Mouse (Mus musculus): Measurements from ENCODE around the gene Tubb2a. TPM values are rescaled to one million over a fixed set of nuclear protein-coding genes. Genes with fewer than 3 reads are reported as not detected.

The Tubb2a gene
- 1 to 10 TPM; 3.1 to 8.7 (median 8.0) TPM for polyA plus RNA-seq (2017; shearing (Covaris generic))

DNA sequence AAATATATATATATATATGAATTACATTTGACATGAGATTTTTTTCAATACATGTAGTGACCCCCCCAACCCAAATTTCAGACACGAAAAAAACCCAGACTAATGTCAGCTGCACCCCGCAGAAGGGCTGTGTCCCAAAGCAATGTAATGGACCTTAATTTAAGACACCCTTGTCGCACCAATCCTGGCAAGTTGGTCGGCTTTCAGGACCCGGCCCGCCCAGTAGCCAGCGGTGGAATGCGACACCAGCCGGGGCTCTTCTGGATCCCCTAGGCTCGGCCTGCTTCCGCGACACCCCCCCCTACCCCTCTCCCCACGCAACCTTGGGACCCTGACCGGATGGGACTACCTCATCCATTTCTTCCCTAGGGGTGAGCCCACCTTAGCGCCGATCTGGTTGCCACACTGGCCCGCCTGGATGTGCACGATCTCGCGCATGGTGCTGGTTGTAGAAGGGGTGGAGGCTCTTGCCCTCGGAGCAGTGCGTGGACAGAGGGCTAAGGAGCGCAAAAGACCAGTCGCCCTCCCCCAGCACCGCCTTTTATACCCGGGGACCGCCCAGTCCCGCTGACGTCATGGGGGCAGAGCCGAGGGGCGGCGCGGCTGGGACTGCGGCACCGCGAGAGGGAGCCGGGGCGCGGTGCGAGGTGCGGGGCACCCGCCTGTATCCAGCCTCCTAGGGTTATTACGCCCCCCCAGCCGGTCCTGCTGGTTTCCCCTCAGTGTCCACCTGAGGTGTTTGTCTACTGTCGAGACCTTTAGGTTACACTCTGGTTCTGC lies at the start of gene Tubb2a:
TSS of gene Tubb2a (minus strand) at position 516 of the 780 bp plus-strand sequence.
- ATAC-seq: peak; percentile 90

DNA sequence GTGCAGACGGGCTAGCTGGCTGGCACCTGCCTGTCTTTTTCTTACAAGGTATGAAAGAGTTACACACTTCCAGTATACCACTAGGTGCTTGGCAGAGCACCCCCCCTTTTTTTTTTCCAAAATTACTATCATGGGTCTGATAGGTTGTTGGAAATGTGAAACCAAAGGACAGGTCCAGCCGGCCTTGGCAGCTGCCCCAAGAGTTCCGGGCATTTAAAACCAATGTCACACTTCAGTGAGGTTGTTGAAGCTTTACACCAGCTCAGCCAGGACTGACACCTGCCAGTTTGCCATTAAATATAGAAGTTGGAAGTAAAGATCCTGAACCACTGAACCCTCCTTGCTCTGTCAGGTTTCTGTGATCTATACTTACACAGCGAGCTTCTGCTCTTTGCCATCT lies 47.9 kb upstream of the Tubb2a start:
- ATAC-seq: no peak

DNA sequence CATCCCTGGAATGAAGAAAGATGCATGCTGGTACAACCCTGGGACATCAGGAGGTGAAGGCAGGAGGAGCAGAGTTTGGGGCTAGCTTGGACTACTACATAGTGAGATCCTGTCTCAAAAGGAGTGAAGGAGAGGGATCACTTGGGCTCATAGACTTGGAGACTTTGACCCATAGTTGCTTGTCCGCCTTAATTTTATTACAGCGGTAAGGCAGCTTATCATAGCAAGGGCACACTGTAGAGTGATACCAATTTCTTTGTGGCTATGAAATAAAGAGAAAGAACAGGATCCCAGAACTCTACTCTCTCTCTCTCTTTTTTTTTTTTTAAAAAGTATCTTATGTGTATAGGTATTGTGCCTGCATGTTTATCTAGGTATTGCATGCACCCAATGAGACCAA lies 42.7 kb upstream of the Tubb2a start:
- no peak for ATAC-seq

DNA sequence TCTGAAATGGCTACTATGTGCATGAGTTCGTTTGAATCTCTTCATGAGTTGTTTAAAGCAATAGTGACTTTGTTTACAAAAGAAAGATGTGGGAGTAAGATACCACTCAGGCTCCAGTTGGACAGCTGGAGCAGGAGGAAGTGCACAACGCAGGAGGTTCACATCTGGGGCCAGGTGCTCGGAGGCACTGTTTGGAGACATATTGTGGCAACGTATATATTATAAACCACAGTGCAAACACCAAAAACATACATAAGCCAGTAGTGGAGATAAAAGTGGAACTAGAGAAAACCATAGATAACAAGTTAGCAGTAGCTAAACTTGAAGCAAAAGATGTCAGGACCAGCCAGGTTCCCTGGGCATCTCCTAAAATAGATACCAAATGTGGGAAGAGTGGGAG lies 41.6 kb upstream of the Tubb2a start:
- no peak for ATAC-seq

DNA sequence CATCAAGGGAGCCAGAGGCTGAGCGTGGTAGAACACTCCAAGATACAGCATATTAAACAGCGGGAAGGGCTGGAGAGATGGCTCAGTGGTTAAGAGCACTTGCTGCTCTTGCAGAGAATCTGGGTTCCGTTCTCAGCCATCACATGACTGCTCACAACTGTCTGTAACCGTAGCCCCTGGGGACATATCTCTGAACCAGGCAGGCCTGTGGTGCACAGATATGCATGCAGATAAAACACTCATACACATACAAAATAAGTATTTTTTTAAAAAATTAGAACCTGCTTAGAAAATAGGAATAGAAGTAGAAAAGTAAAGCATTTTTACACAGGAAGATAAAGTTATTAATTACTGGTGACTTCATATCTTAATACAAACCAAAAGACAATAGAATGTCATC lies 41.0 kb upstream of the Tubb2a start:
- ATAC-seq: no peak

DNA sequence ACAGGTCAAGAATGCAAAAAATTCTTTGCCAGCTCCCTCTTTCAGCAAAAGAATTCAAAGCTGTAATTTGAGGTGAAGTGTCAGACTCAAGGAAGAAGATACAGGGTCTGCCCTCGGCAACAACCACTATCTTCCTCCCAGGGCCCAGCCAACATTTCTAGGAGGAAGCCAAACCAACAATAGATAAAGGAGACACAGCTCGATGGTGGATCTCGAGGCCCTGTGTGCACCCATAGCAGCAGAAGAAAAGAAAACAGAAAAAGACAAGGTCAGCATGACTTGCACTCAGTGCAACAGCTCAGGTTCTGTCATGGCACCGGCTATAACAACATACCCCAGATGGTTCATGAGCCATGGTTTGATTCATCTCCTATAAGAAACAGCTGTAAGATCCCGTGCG lies 38.7 kb upstream of the Tubb2a start:
- ATAC-seq: no peak

DNA sequence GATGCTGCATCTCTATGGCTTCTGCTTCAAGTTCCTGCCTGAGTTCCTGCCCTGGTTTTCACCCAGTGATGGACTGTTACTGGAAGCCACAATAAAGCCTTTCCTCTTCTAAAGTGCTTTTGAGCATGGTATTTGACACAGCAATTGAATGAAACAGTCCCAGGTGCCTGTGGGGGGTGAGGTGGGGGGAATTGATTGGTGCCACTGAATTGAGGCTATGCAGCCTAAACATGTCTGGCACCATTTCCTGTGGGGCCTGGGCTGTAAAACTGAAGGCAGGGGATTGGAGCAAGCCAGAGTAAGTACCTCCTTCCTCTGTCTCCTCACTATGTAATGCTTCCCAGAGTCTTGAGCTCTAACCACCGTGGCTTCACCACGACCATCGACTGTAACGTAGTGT lies 36.8 kb upstream of the Tubb2a start:
- ATAC-seq: no peak

DNA sequence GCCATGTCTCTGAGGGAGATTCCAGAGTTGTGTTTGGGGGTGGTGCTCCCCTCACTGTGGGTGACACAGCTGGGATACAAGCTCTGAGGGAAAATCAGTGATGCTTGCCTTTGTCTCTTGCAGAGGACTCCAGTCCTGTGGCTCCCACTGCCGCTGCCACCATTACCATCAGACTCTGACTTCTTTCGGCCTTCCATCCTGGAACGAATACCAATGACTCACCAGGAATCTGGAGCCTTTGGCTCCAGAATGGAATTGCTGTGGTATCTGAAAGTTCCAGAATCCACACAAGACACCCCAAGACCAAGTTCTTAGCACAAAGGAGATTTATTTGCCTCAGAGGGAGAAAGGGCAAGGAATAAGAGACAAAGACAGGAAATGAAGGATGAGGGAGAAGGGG lies 35.3 kb upstream of the Tubb2a start:
- no peak for ATAC-seq

DNA sequence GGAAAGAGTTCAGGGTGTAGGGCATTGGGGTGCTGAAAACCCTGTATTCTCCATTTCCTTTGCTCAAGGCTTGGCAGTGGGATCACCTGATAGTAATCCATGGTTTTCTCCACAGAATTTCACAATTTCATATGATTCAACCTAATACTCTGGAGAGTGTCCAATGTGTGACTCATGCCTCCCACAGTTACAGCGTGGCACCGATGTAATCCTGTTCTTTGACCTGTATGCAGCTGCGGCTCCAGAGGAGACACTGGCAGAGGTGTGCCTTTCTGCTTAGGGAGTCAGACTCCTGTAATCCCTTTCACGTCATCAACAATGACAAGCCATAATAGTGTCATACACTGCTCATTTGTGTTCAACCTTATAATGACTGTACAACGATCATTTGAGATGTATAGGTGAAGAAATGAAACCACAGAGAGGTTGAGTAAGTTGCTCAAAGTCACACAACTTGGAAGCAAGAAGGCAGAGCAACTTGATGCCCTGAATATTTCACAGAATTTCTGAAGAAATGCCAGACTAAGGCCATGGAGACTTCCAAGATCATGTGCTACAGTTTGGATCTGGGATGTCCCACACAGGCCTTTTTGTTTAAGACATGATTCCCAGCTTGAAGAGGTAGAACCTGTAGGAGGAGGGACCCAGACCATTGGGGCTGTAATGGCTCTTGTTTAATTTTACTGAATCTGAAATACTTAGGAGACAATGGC lies 34.7 kb upstream of the Tubb2a start:
- no peak for ATAC-seq

DNA sequence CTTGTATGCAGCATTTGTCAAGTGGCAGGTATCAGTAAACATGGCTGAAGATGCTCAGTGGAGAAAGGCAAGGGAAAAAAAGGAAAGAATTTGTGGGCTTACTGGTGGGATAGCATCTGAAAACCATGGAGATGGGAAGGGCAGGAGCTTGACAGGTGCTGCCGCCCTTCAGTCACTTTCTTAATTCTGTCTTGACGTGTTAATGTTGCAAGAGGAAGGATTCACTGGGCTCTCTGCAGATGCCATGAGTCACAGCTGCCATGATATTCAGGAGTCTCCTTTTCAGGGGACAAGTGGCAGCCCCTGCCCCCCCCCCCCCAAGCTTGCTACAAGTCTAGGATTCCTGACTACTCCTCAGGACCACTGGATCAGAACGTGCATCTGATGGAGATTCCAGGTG lies 34.1 kb upstream of the Tubb2a start:
- ATAC-seq: no peak

DNA sequence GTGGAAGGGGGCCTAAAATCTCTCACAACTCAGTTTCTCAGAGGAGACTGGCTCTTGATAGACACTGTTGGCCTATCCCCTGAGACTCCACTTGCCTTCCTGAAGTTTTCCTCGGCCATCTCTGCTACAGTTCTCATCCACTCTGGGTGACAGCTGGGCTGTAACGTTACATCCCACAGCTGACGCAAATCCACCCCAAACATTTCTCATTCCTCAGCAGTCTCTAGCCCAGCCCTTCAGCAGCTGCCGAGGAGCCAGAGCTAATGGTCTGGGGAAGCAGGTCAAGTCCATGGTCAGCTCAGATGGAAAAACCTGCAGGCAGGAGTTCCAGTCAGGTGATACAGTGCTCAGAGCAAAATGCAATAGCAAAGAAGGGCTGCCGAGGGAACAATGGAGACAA lies 33.2 kb upstream of the Tubb2a start:
- no peak for ATAC-seq

DNA sequence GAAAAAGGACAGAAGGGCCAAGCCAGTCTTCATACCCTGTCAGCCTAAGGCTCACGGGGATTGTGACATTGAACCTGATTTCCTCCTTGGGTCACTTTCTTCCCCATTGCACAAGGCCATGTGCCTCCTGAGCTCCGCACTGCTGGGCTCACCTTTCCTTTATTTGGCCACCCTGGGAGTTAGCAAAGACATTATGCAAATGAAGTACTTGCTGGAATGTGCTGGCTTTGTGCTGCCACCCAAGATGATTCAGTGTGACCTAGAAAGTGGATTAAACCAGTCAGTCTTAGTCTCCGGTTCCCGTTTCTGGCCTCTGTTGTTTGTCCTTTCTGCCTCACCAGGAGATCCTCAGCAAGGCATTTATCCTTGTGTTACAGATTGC lies 31.9 kb upstream of the Tubb2a start:
- ATAC-seq: no peak

DNA sequence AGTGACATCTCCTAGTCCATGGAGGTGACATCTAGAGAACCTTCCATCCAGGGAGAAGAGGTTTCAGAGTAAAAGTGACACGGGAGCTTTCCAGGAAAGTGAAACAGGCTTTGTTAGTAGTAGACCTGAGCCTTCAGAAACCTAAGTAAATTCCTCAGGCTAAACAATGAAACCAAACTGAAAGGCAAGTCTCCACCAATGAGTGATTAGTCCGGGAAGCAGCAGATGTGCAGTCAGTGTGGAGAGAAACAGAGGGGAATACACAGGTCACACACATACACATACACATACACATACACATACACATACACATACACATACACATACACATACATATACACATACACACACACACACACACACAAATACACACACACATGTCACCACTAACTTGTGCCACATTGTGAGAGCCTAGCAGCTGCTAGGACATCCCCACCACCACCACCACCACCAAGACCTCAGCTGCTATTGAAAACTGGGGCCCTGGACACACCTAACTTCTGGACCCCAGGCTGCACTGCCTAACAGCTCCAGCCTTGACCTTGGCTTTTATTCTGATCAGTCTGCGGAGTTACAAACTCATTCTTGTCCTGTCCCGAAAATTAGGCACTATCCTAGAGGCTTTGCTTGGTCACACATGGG lies 31.3 kb upstream of the Tubb2a start:
- no peak for ATAC-seq

DNA sequence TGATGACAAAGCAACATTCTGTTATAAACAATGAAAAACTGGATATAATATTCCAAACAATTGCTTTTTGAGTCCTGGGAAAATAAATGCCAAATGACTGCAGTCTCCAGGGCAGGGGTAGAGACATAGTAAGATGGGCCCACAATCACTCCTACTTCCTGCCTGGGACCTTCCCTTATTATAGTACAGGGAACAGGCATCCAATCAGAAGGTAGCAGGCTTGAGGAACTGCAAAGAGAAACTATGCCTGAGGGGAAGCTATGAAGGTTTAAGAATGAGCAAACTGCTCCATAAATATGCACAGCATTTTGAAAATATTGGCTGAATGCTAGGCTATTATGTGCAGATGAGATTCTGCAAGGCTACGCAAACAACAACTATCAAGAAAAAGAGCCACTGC lies 29.2 kb upstream of the Tubb2a start:
- ATAC-seq: no peak

DNA sequence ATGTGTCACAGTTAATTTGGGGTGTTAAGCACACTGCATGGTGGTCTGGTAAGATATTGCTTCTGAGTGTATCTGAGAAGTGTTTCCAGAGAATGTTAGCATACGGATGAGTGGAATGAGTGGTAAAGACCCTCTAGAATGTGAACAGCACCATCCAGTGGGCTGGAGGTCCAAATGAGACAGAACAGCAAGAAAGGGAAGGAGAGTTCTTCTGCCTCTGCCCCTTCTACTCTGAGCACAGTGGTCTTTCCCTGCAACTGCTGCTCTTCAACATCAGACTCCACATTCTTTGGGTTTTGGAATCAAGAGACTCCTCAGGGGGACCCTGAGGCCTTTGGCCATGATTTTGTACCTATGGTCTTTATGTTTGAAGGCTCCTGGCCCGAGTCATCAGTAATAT lies 28.4 kb upstream of the Tubb2a start:
- ATAC-seq: no peak

DNA sequence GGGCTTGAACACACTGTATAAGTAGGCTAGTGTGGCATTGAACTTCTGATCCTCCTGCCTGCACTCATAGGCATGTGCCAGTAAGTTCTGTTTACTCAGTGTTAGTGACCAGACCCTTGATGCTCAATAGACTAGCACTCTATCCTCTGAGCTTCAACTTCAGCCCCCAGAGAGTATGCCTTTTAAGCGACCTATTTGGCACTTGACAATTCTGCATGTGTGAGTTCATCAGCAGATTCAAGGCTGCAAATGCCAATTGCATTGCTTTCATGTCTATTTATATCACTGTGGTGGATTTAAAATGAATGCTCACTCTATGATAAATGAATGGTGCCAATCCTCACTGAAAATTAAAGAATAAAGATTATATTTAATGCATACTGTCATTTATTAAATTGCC lies 27.6 kb upstream of the Tubb2a start:
- no peak for ATAC-seq

DNA sequence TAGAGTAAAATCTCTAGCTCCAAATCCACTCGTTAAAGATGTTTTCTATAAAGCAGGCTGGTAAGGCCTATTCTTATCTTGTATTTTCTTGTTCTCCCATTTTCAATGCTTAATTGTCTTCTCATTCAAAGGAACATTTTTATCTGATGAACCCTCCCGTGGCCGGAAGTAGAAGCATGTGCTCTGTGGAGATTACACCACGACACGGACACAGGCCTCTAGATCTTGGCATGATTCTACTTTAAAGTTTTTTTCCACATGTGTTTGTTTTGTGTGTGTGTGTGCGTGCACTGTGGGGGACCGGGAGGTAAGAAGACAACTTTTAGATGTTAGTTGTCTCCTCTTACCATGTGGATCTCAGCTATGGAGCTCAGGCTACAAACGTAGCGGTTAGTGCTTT lies 24.1 kb upstream of the Tubb2a start:
- ATAC-seq: no peak

DNA sequence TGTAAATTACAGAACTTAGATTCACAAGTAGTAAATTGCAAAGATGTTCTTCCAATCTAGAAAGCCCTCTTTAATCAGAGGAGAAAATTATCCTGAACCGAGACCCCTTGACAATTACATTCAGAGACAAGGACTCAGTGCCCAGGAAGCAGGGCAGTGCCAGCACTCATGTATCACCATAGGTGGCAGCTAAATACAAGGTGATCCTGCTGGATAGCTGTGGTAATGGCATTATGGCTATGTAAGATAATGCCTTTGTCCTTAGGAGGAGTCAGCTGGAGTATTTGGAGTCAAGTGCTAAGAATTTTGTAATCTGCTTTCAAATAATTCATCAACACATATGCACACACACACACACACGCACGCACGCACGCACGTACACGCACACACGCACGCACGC lies 23.4 kb upstream of the Tubb2a start:
- no peak for ATAC-seq

DNA sequence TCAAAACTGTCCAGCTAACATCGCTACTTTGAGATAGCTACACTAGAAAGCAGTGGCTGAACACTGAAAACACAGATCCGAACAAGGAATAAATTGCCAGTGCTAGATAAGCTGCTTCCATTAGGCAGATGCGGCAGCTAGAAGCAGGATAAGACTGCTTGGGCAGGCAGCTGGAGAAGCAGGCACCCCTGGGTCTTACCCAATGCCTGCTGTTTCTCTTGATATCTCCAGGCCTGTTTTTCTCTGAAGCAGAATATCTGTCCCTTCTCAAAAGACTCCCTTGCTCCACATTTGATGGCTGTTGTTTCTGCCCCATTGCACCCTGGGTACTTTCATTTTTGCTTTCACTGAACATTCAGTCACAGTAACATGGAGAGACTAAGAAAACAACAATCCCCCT lies 22.9 kb upstream of the Tubb2a start:
- ATAC-seq: no peak

DNA sequence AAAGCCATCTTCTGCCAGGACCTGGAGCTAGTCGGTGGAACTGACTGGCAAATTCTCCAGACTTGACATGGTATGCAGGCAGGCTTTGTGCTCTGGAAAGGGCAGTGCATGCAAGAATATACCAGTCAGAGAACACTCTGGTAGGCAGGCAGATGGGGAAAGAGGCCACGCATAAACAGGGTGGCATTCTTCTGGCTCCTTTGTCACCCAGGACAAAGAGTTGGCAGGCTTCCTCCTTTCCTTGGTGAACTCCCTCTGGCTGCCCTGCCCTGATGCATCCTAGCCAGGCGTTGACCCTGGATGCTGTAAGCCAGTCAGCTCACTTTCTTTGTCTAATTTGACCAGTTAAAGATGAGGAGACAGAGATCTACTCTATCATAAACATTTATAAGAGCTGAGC lies 19.3 kb upstream of the Tubb2a start:
- no peak for ATAC-seq

DNA sequence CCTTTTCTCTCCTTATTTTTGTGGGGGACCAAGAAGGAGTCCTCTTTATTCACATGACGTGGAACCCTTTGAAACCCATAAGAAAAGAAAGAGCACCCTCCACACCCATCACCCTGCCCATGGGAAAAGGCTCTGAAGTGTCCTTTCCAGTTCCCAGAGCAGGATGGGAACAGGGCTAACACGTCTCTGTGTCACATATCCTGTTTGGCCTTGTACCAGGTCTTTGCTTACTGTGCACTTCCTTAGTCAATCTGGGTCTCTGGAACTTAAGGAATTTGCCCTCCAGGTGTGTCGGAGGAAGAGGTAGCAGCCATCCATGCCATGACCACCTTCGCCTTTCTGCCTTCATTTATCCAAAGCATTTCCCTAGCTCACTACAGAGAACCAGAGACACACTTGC lies 18.6 kb upstream of the Tubb2a start:
- ATAC-seq: peak; percentile 36

DNA sequence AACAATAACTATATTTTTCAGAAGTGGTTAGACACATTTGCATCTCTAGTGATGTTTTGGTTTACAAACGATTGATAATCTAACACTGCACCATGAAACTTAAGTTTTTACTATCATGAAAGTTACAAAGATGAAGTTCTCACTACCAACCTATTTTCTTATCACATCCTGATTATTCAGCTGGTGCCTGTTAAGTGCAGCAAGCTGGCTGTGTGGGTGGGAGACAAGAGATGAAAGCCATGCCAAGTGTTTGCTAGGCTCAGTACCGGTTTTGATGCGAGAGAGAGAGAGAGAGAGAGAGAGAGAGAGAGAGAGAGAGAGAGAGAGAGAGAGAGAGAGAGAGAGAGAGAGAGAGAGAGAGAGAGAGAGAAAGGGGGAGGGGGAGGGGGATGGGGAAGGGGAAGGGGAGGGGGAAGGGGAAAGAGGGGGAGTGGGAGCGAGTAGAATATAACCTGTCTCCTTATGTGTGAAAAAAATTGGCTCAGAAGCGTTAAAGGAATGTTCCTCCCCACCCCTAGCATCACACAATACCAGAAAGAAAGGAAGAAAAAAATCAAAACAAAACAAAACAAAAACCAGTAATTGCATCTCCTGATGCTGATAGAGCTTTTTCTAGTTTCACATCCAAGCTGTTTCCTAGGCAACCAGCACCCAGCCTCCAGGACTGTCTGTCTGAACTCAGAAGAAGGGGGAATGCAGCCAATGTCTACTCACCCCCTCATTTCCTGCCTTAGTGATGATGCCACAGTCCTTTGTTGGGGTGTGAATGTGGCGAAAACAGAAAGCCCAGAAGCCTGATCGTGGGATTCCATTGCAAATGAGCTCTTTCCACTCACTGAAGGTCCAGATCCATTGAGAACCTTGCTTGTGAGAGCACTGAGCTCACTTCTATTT lies 18.0 kb upstream of the Tubb2a start:
- ATAC-seq: peak; percentile 87

DNA sequence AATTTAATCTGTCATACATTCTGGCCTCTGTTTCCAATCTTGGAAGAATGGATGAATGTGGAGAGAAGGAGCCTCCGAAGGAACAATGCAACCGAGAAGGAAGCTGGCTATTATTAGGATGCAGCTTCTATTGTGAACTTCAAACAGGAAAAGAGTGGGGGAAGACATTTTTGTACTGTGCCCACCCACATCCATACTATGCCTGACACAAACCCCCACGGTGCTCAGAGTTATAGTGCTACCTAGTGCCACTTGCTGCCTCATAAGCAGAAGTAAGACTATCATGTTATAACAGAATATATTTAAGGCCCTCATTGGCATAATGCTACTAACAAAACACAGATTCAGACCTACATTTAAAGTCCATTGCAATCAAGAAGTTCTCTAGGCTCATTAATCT lies 11.6 kb upstream of the Tubb2a start:
- peak; percentile 34 for ATAC-seq

Measured in inflammation-experienced regulatory T-cells, adult 6 months (primary cell).